Mouse (Mus musculus): ENCODE measurements around the gene Ripply2.
A peak's percentile ranks its signal among the peaks of the same experiment; 100 is the strongest.

Gene Ripply2

DNA sequence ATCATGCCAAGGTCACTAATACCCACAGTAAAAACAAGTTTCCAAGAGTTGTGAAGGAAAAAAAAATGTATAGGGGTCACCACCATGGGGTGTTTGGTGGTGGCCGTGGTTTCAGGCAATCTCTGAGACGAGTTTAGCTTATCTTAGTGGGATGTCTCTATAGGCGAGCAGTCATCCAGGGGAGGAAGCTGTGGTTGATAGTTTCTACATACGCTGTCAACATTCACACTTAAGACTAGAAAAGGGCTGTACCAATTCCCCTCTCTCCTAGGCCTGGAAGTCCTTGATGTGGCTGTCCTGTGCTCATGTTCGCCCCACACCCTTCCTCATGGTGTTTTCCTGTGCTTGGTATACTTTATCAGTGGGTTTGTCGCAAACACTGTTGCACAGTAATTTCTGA, 10.4 kb downstream of the Ripply2 start:
- DNase-seq (ENCODE audit: low spot score): no peak

- DNase-seq (ENCODE audit: low spot score): peak; percentile 73
Observed at GRCm38 (mm10) chr9:87027423-87028084, 12.2 kb downstream of the Ripply2 start.

GRCm38 (mm10) chr9:87032196-87032595, 16.9 kb downstream of the Ripply2 start:
- no peak for DNase-seq (ENCODE audit: low spot score)

- DNase-seq (ENCODE audit: low spot score): no peak
Observed at GRCm38 (mm10) chr9:87034831-87035580, 19.7 kb downstream of the Ripply2 start.

DNA sequence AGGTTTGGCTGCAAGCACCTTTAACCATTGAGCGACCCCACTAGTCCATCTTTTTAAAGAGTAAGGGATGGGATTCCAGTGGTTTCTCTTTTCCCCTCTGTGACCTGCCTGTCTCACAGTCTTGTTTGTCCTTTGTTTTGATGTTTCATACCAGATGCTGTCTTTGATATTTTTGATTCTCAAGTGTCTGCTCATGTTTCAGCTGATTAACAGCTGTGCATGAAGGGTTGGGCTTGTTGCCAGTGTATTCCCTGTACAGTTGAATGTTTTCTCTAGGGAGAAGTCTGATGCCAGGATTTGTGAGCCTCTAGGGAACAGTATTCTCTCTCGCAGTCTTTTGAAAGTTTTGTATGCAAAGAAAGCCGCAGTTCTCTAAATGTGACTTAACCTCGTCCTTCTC, 34.1 kb downstream of the Ripply2 start:
- DNase-seq (ENCODE audit: low spot score): no peak

- DNase-seq (ENCODE audit: low spot score): no peak
Observed at GRCm38 (mm10) chr9:87055547-87056235, 40.4 kb downstream of the Ripply2 start.

DNA sequence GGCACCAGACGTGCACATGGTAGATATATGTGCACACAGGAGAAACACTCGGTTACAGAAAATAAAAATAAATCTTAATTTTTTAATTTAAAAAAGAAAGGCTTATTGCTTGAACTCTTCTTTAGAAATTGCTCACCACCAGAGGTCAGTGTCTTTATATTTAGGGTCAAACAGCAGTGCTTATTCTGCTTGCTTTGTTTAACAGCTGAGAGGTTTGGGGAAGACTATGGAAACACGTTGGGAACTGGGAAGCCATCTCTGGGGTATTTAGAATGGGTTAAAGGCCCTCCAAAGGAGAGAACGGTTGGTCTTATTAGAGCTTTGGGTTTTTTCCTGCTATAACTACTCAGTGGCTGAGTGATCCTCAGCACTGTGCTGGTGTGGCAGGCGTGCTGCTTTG, 47.0 kb downstream of the Ripply2 start:
- no peak for DNase-seq (ENCODE audit: low spot score)

- DNase-seq (ENCODE audit: low spot score): no peak
Observed at GRCm38 (mm10) chr9:87068160-87068559, 52.8 kb downstream of the Ripply2 start.

Data from testis, postnatal 10 days (tissue).